Mouse (Mus musculus): ENCODE results near the gene Cd200r2. TPM values are rescaled to one million over a fixed set of nuclear protein-coding genes. Genes with fewer than 3 reads are reported as not detected.

The Cd200r2 gene
- polyA plus RNA-seq, 1 experiment from 2014 or later = not detected

GRCm38 (mm10) chr16:44962296-44962695 lies 95.4 kb downstream of the Cd200r2 start:
- Histone ChIP-seq H3K9ac (replicated peaks) (no peak overlapping the region), H3K4me3 (replicated peaks) (no peak overlapping the region), H3K27me3 (replicated peaks) (no peaks in the 10 kb centered on the region), H3K36me3 (no peaks in the 10 kb centered on the region), H3K4me1 (no peaks in the 10 kb centered on the region), H3K27ac (replicated peaks) (no peak overlapping the region), H3K4me2 (no peak overlapping the region), H3K9me3 (replicated peaks) (no peaks in the 10 kb centered on the region)
- no peak for ATAC-seq (ENCODE audit: low FRiP score)
- 89% methylated on average over 2 of the region's 2 CpGs for WGBS

GRCm38 (mm10) chr16:44962777-44963176 lies 95.9 kb downstream of the Cd200r2 start:
- H3K36me3 ChIP-seq = no peaks in the 10 kb centered on the region
- H3K4me3 ChIP-seq (replicated peaks) = no peak overlapping the region
- no peak overlapping the region for H3K4me2 ChIP-seq
- H3K27ac ChIP-seq (replicated peaks) = no peak overlapping the region
- WGBS = 75% methylated on average over 2 of the region's 2 CpGs
- H3K9me3 ChIP-seq (replicated peaks) = no peaks in the 10 kb centered on the region
- H3K4me1 ChIP-seq = no peaks in the 10 kb centered on the region
- H3K9ac ChIP-seq (replicated peaks) = no peak overlapping the region
- ATAC-seq (ENCODE audit: low FRiP score) = no peak
- no peaks in the 10 kb centered on the region for H3K27me3 ChIP-seq (replicated peaks)

- ATAC-seq (ENCODE audit: low FRiP score) = no peak
- H3K27ac ChIP-seq (replicated peaks) = no peak overlapping the region
- 93% methylated on average over 6 of the region's 6 CpGs for WGBS
- no peak overlapping the region for H3K4me2 ChIP-seq
- no peaks in the 10 kb centered on the region for H3K36me3 ChIP-seq
- no peaks in the 10 kb centered on the region for H3K27me3 ChIP-seq (replicated peaks)
- no peaks in the 10 kb centered on the region for H3K9me3 ChIP-seq (replicated peaks)
- H3K9ac ChIP-seq (replicated peaks) = no peak overlapping the region
- H3K4me3 ChIP-seq (replicated peaks) = no peak overlapping the region
- no peaks in the 10 kb centered on the region for H3K4me1 ChIP-seq
These were observed 97.9 kb downstream of the Cd200r2 start for GRCm38 (mm10) chr16:44964526-44965374.

- Histone ChIP-seq H3K27me3 (replicated peaks) (no peaks in the 10 kb centered on the region), H3K4me2 (no peak overlapping the region), H3K9me3 (replicated peaks) (no peaks in the 10 kb centered on the region), H3K4me1 (no peaks in the 10 kb centered on the region), H3K36me3 (no peaks in the 10 kb centered on the region), H3K9ac (replicated peaks) (no peak overlapping the region), H3K4me3 (replicated peaks) (no peak overlapping the region), H3K27ac (replicated peaks) (no peak overlapping the region)
- 92% methylated on average over 8 of the region's 8 CpGs for WGBS
- ATAC-seq (ENCODE audit: low FRiP score) = no peak
These were observed 98.5 kb downstream of the Cd200r2 start for GRCm38 (mm10) chr16:44965428-44965827.

Other genes with a start within 250 kb of the Cd200r2 start
- gene Nepro, start 142.8 kb upstream of the Cd200r2 start, polyA plus RNA-seq (2015; fragmentation: Nextera tagmentation; extraction: Ambion mirVana) = 3.4 and 4.5 TPM in 2 replicates
- 35.3 and 36.1 TPM in 2 replicates for gene Gtpbp8, start 120.7 kb upstream of the Cd200r2 start, polyA plus RNA-seq (2015; fragmentation: Nextera tagmentation; extraction: Ambion mirVana)
- gene Cd200r1, start 101.4 kb upstream of the Cd200r2 start, polyA plus RNA-seq (2015; fragmentation: Nextera tagmentation; extraction: Ambion mirVana) = 0.59 and 0.66 TPM in 2 replicates
- gene Cd200r4, start 55.4 kb upstream of the Cd200r2 start, polyA plus RNA-seq (2015; fragmentation: Nextera tagmentation; extraction: Ambion mirVana) = 0.24 TPM in 1 of 2 replicates, not detected in the other
- 0.17 TPM in 2 replicates for gene Cd200r3, start 76.6 kb downstream of the Cd200r2 start, polyA plus RNA-seq (2015; fragmentation: Nextera tagmentation; extraction: Ambion mirVana)
- 23.3 and 38.8 TPM in 2 replicates for gene Ccdc80, start 226.3 kb downstream of the Cd200r2 start, polyA plus RNA-seq (2015; fragmentation: Nextera tagmentation; extraction: Ambion mirVana)

All from neural tube, embryonic 15.5 days (tissue).